Comparison of ENCODE assay signal across 27 mouse cellular contexts in genomic region chr16:65987186-65987585, GRCm38 (mm10).
DNase-seq lines count a peak whose midpoint lies in the region; ATAC-seq and TF ChIP-seq lines count a peak whose summit lies in the region.
"Had no signal": no experiment of that assay in that cellular context is flagged by ENCODE, and none has a peak within 500 bp of the region (broad histone marks: within the 10 kb centered on the region; RNA-seq: fewer than 3 reads in every experiment).

No protein-coding gene starts in this region.

- TF ChIP-seq CTCF in brain, embryonic 14.5 days (IDR thresholded peaks at IDR 0.05; ENCODE audit: borderline replicate concordance, extremely low read depth, insufficient read depth, insufficient read length): no peak

- no peak overlapping the region for H3K9ac ChIP-seq in forebrain, embryonic 13.5 days
- H3K9ac ChIP-seq in forebrain, embryonic 12.5 days: no peak overlapping the region
- no peak overlapping the region for H3K9ac ChIP-seq in hindbrain, embryonic 12.5 days
- no peak overlapping the region for H3K9ac ChIP-seq in hindbrain, embryonic 16.5 days (ENCODE audit: low read depth, low read length)
- H3K9ac ChIP-seq in midbrain, embryonic 16.5 days (ENCODE audit: low read depth, low read length): no peak overlapping the region
- H3K9ac ChIP-seq: embryonic facial prominence, embryonic 15.5 days; hindbrain, embryonic 13.5 days had no signal

- H3K27me3 ChIP-seq in forebrain, embryonic 13.5 days: no peaks in the 10 kb centered on the region
- H3K27me3 ChIP-seq in forebrain, embryonic 12.5 days: no peaks in the 10 kb centered on the region
- H3K27me3 ChIP-seq in hindbrain, embryonic 12.5 days: no peaks in the 10 kb centered on the region
- no peaks in the 10 kb centered on the region for H3K27me3 ChIP-seq in hindbrain, embryonic 16.5 days (replicated peaks; ENCODE audit: control insufficient read depth, insufficient read depth, low read length)
- no peaks in the 10 kb centered on the region for H3K27me3 ChIP-seq in midbrain, embryonic 16.5 days (ENCODE audit: control insufficient read depth, insufficient read depth, low read depth, low read length)
- H3K27me3 ChIP-seq: CH12.LX; embryonic facial prominence, embryonic 15.5 days; hindbrain, embryonic 13.5 days had no signal

- no peak overlapping the region for H3K4me3 ChIP-seq in forebrain, embryonic 13.5 days
- H3K4me3 ChIP-seq in forebrain, embryonic 12.5 days (replicated peaks): no peak overlapping the region
- H3K4me3 ChIP-seq in hindbrain, embryonic 12.5 days: no peak overlapping the region
- no peak overlapping the region for H3K4me3 ChIP-seq in hindbrain, embryonic 16.5 days (ENCODE audit: low read length)
- H3K4me3 ChIP-seq in midbrain, embryonic 16.5 days (ENCODE audit: low read depth, low read length): no peak overlapping the region
- H3K4me3 ChIP-seq: embryonic facial prominence, embryonic 15.5 days; heart, adult 2 months; hindbrain, embryonic 13.5 days had no signal

- no peak for TF ChIP-seq POLR2A in brain, embryonic 14.5 days (IDR thresholded peaks at IDR 0.05; ENCODE audit: borderline replicate concordance, extremely low read depth, insufficient read depth, insufficient read length, poor library complexity, severe bottlenecking)

- H3K4me2 ChIP-seq in forebrain, embryonic 13.5 days: no peak overlapping the region
- H3K4me2 ChIP-seq in forebrain, embryonic 12.5 days: no peak overlapping the region
- H3K4me2 ChIP-seq in hindbrain, embryonic 12.5 days (replicated peaks): no peak overlapping the region
- no peak overlapping the region for H3K4me2 ChIP-seq in hindbrain, embryonic 16.5 days (ENCODE audit: low read length)
- no peak overlapping the region for H3K4me2 ChIP-seq in midbrain, embryonic 16.5 days (ENCODE audit: low read length)
- H3K4me2 ChIP-seq: embryonic facial prominence, embryonic 15.5 days; heart, embryonic 11.5 days; hindbrain, embryonic 13.5 days had no signal

- peak; percentile 67; the same call in 1 of the 2 replicates for ATAC-seq in forebrain, embryonic 13.5 days
- ATAC-seq in forebrain, embryonic 12.5 days (ENCODE audit: low FRiP score): no peak
- ATAC-seq in hindbrain, embryonic 12.5 days (ENCODE audit: low FRiP score): peak; percentile 19; the same call in 1 of the 2 replicates
- ATAC-seq in hindbrain, embryonic 16.5 days: no peak
- no peak for ATAC-seq in midbrain, embryonic 16.5 days
- ATAC-seq: hindbrain, postnatal 0 days; inflammation-experienced regulatory T-cells, adult 6 months; intestine, embryonic 16.5 days had no signal

- WGBS in forebrain, embryonic 13.5 days: 21% methylated on average over 2 of the region's 2 CpGs
- WGBS in forebrain, embryonic 12.5 days: 22% methylated on average over 2 of the region's 2 CpGs
- 36% methylated on average over 2 of the region's 2 CpGs for WGBS in hindbrain, embryonic 12.5 days
- WGBS in hindbrain, embryonic 16.5 days: 33% methylated on average over 2 of the region's 2 CpGs
- 33% methylated on average over 2 of the region's 2 CpGs for WGBS in midbrain, embryonic 16.5 days

- DNase-seq in brain, embryonic 14.5 days (ENCODE audit: low read depth): peak; percentile 34
- no peak for DNase-seq in layer of hippocampus, postnatal 10 days (ENCODE audit: low spot score in 2 of 2)
- DNase-seq: adrenal gland, adult 2 months; adrenal gland, postnatal 14 days; B cell, adult 2 months; cerebellum, adult 11-12 months; cerebellum, adult 8-10 months; cerebellum, postnatal 10 days; cerebellum, postnatal 36 days; embryo, embryonic 11 days; gastrocnemius, postnatal 10 days; gastrocnemius, postnatal 36 days; heart, adult 2 months; kidney, adult 18-20 months had no signal

- no peak overlapping the region for H3K27ac ChIP-seq in forebrain, embryonic 13.5 days
- no peak overlapping the region for H3K27ac ChIP-seq in forebrain, embryonic 12.5 days
- H3K27ac ChIP-seq in hindbrain, embryonic 12.5 days: no peak overlapping the region
- H3K27ac ChIP-seq in hindbrain, embryonic 16.5 days (ENCODE audit: low read depth, low read length): no peak overlapping the region
- no peak overlapping the region for H3K27ac ChIP-seq in midbrain, embryonic 16.5 days (ENCODE audit: low read length)
- H3K27ac ChIP-seq: embryonic facial prominence, embryonic 15.5 days; heart, adult 2 months; hindbrain, embryonic 13.5 days; hindbrain, postnatal 0 days had no signal

- peaks cover 6% of the 10 kb centered on the region; the same call in 1 of the 2 replicates for H3K4me1 ChIP-seq in forebrain, embryonic 13.5 days
- H3K4me1 ChIP-seq in forebrain, embryonic 12.5 days: no peaks in the 10 kb centered on the region; the same call in 1 of the 2 replicates
- no peaks in the 10 kb centered on the region for H3K4me1 ChIP-seq in hindbrain, embryonic 12.5 days
- H3K4me1 ChIP-seq in hindbrain, embryonic 16.5 days (ENCODE audit: control insufficient read depth, insufficient read depth, low read depth, low read length): no peaks in the 10 kb centered on the region
- no peaks in the 10 kb centered on the region for H3K4me1 ChIP-seq in midbrain, embryonic 16.5 days (ENCODE audit: control insufficient read depth, insufficient read depth, low read length)
- H3K4me1 ChIP-seq: embryonic facial prominence, embryonic 15.5 days; hindbrain, embryonic 13.5 days had no signal

- H3K36me3 ChIP-seq in forebrain, embryonic 13.5 days (ENCODE audit: poor library complexity, severe bottlenecking): no peaks in the 10 kb centered on the region
- no peaks in the 10 kb centered on the region for H3K36me3 ChIP-seq in forebrain, embryonic 12.5 days (replicated peaks)
- H3K36me3 ChIP-seq in hindbrain, embryonic 12.5 days: no peaks in the 10 kb centered on the region
- no peaks in the 10 kb centered on the region for H3K36me3 ChIP-seq in hindbrain, embryonic 16.5 days (ENCODE audit: control insufficient read depth, insufficient read depth, low read length)
- H3K36me3 ChIP-seq in midbrain, embryonic 16.5 days (ENCODE audit: control insufficient read depth, insufficient read depth, low read length): no peaks in the 10 kb centered on the region
- H3K36me3 ChIP-seq: embryonic facial prominence, embryonic 15.5 days; G1E; hindbrain, embryonic 13.5 days had no signal

- no peaks in the 10 kb centered on the region for H3K9me3 ChIP-seq in forebrain, embryonic 13.5 days (replicated peaks)
- no peaks in the 10 kb centered on the region for H3K9me3 ChIP-seq in forebrain, embryonic 12.5 days
- no peaks in the 10 kb centered on the region for H3K9me3 ChIP-seq in hindbrain, embryonic 12.5 days (replicated peaks)
- no peaks in the 10 kb centered on the region for H3K9me3 ChIP-seq in hindbrain, embryonic 16.5 days (ENCODE audit: control insufficient read depth, low read length)
- no peaks in the 10 kb centered on the region for H3K9me3 ChIP-seq in midbrain, embryonic 16.5 days (replicated peaks; ENCODE audit: control insufficient read depth, low read length, poor library complexity, severe bottlenecking)
- H3K9me3 ChIP-seq: embryonic facial prominence, embryonic 15.5 days; hindbrain, embryonic 13.5 days had no signal

Comparison
In these comparisons a context has a peak if more than half of its experiments do, and no peak if none do; other contexts are left out.
1. ATAC-seq: peak in forebrain, embryonic 13.5 days (single experiment) and hindbrain, embryonic 12.5 days (single experiment); none in forebrain, embryonic 12.5 days (single experiment), hindbrain, embryonic 16.5 days (single experiment) and midbrain, embryonic 16.5 days (single experiment).